Mouse (Mus musculus) cerebellum, postnatal 4 days (tissue): ENCODE data around the gene Sipa1l3.

Source experiments
- DNase-seq, 2 experiments: peaks; one replicate each; pipeline ENCODE4 v3.0.0; 2022; ENCODE audit warnings: low spot score in 2 of 2, mixed read lengths in 1 of 2

Sipa1l3 gene

DNA sequence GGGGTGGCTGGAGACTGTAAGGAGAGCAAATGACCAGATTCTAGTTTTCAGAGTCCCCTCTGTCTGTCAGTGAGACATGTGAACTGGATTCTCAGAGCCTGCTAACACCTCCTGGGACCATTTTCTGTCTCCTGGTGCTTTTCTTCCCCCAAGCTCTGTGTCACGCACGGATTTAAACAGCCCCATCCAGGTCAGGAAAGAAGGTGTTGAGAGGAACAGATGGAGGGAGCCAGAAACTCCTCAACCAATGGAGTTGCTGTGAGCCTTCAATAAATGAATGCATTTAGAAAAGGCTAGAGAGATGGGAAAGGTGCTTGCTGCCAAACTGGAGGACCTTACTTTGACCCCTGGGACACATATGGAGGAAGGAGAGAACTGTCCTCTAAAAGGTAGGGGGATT, 180.7 kb downstream of the Sipa1l3 start:
- DNase-seq: no peak

DNA sequence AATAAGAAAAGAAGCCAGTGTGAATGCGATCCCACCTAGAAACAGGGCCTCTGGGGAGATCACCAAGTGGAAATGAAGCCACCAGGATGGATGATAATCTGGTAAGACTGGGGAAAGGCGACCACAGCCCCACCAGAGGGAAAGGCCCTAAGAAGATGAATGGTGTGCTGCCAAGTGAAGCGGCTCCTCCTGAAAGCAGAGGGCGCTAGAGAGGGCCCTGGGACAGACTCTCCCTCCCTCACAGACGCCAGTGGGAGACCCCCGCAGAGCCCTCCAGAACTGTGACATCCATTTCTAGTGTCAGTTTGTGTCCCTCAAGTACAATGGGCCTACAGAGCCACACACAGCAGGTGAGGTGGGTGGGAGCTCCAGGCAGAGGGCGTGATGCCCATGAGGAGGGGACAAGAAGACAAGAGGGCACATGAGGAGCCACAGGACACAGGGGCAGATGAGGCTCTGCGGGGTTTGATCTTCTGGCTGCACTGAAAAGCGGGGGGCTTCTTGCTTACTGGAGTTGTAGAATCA, 181.6 kb downstream of the Sipa1l3 start:
- DNase-seq: no peak

DNA sequence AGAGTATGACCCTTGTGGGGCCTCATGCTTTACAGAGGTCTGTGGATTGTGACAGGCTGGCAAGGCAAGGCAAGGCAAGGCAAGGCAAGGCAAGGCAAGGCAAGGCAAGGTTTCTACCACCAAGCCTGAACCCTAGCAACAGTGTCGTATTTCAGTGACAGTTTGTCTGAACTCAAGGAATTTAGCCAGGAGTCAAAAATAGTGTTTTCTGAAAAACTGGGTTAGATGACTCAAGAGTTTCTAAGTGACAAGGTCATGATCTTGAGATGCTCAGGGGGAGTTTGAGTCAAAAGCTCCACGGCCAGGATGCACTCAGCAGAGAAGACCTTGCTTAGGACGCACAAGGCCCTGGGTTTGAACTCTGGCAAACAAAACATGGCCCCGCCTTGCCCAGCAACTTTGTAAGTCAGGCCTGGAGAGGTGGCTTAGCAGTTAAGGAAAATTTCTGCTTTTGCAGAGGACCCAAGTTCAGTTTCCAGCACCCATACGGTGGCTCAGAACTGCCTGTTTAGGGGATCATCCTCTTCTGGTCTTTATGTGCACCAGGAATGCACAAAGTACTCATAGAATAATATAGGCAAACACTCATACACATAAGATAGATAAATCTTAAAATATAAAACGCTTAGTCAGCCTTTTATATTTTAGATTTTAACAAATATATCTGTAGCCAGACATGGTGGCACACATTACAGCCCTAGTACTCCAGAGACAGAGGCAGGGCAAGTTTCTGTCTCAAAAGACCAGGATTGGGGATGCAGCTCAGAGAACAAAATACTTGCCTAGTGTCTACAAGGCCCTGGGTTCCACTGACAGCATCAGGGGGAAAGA, 182.4 kb downstream of the Sipa1l3 start:
- no peak for DNase-seq

DNA sequence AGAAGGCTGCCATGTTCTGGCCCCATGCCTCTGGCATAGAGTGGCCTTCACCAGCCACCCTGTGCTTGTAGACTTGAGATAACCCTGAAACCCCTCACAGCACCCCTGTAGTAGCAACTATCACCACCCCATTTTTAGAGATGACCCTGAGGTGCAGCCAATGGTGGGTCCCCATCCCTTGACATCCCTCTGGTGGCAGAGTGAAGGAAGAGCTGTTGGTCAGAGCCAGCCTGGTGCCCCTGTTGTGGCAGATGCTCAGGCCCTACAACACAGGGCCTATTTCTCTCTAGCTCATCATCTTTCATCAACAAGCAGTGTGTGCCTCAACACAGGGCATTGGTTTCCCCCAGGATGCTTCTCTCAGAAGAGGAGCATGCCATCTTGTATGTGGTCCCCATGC, 183.2 kb downstream of the Sipa1l3 start:
- no peak for DNase-seq

DNA sequence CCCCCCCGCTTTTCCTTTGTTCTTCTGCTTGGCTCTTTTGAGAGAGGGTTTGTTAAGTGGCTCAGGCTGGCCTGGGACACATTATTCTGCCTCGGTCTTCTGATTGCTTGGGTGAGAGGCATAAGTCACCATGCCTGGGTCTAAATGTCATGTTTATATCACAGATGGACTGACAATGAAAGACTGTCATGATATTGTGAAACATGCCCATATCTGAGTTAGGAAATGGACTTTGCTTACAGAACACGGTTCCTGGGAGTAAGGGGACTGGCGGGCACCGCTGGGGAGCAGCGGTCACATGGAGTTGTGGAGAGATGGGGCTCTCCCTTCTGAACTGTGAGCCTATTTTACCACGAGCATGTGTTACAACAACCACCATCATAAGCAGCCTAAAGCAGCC, 184.3 kb downstream of the Sipa1l3 start:
- DNase-seq: no peak

DNA sequence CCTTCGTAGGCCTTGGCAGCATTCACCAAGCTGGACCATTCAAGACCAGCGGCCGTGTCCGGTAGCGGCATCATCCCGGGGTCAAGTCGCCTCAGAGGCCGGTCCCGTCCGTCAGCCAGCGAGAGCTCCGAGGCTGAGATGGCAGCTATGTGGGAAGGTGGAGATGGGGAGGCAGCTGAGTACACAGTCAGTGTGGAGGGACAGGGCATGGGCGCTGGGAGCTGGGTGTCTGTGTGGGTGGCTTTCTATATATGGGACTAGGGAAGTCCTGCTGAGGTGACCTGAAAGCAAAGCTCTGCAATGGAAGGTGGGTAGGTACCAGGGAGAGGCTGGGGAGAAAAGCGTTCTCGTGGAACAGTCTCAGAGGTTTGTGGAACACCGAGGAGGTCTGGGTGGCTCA, 189.5 kb downstream of the Sipa1l3 start:
- no peak for DNase-seq

DNA sequence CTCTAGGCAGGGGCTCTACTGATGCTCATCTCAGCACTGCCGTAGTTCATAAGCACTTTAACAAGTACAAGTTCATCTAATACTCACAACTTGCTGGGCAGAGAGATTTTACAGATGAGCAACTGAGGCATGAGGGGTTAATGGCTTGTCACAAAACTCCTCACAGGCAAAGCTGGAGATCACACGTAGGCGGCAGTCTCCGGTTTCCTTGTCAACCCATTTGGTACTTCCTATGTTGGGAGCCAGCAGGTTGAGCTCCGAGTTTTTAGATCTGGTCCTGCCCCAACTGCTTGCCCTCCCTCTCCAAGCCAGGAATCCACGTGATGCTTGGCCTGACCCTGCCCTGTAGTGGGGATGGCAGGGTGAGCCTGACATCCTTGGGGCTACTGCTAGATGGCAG, 191.4 kb downstream of the Sipa1l3 start:
- no peak for DNase-seq

DNA sequence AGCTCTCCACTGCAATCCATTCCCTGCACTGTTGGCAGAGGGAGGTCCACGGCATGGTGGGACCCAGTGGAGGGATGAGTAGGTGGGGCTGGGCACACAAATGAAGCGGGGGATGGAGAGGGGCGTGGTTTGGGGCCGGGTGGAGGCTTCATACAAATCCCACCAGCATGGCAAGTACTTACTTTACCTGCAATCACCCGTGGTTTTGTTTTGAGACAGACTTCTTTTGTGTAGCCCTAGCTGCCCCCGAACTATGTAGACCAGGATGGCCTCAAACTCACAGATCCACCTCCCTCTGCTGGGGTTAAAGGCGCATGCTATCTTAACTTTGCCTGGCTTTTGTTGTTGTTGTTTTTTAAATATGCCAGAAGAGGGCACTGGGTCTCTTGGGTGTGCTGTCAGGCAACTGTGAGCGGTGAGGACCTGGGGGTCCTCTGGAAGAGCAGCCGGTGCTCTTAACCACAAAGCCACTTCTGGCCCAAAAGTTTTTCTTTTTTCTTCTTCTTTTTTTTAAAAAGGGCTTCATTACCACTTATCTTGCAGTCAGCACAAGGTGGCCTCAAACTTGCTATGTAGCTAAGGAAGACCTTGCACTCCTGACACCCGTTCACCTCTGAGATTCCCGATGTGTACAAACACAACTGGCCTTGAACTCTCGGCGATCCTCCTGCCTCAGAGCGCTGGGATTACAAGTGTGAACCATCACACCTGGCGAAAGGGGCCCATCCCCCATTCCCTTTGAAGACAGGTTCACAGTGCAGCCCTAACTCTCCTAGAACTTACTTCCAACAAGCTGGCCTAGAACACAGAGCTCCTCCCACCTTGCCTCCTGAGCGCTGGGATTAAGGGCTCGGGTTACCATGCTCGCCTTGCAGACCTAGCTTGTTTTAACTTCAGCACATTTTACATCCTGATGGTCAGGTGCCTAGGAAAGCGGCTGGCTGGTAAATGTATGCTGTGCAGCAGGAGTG, 198.8 kb downstream of the Sipa1l3 start:
- no peak for DNase-seq

DNA sequence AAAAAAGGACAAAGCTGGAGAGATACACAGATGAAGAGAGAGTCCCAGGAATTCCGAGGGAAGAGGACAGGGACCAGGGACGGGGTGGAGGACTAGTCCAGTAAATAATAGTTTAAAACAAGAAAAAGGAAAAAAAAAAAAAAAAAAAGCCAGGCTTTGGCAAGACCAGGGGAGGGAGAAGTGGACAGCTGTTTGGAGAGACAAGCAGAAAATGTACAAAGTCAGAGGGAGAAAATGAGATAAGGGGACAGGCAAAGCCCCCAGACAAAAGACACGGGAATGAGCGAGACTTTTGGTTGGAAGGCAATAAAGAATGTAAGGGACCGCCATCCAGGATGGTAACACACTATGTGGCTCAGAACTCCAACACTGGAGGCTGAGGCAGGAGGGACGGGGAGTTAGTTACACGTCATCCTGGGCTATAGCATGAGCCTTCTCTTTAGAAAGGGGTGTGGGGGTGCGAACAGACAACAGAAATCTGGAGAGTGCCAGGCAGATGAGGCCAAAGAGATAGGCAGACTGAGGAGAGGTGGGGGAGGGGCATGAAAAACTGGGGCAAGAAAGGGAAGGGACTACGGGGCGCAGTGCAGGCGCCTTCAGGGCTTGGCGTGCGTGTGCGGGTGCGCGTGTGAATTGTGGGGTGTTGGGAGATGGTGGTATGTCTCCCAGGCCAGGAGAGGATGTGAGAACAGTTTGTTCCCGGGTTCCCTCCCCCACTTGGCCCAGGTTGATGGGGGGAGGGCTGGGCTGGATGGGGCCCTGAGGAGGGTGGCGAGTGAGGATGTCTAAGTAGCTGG, 200.1 kb downstream of the Sipa1l3 start:
- no peak for DNase-seq

DNA sequence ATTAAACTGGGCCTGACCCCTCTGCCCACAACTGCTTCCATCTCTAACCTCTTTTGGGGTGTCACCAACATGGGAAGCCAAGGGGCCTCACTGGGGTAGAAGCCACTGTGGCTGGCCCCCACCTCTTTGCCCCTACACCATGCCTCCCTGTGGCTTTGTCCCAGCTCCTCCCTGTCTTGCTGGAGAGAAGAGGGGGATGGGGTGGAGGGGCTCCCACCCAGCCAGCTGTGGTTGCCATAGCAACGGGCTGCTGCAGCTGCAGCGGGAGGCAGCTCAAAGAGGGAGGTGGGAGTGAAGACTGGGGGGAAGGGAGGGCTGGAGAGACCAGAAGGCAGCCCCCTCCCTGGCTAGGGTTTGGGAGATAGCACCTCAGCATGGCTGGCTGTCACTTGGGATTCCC, 200.9 kb downstream of the Sipa1l3 start:
- DNase-seq: peak in 1 of 2 experiments; percentile 63

DNA sequence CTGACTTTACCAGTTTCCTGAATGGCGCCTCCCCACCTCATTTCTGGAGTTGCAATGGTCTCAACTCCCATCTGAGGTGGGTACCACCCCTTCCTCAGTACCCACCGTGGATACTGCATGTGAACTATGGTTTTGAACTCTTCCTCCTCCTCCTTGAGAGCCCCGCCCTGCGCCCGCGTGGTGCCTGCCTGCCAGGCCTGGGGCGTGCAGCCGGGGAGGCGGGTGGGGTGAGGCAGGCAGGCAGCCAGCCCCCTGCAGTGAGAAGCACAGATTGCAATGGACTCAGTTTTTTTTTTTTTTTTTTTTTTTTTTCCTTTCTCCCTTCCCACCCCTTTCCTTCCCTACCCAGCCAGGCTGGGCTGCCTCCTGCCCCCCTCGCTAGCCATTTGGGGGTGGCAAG, 201.5 kb downstream of the Sipa1l3 start:
- peak in 1 of 2 experiments; percentile 67 for DNase-seq

DNA sequence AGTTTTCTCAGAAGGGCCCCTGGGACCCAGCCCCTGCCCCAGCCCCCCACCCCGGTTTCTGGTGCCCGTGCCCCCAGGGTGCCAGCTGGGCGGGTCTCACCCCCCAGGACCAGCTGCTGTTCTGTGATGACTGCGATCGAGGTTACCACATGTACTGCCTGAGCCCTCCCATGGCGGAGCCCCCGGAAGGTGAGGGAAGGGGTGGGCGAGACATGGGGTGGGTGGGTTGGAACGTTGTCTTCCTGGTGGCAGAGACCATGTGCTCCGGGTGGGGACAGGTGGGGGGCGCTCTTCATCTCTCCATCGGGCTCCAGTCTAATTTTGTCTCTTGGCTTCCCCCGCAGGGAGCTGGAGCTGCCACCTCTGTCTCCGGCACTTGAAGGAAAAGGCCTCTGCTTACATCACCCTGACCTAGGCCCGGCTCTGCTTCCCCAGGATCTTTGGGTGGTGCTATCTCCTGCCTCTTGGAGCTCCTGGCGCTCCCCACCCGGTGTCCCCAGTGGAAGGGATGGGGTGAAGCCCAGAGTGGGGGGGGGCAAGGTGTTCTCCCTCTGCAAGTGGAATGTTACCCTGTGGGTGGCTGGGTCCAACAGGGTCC, 202.2 kb downstream of the Sipa1l3 start:
- DNase-seq: no peak

DNA sequence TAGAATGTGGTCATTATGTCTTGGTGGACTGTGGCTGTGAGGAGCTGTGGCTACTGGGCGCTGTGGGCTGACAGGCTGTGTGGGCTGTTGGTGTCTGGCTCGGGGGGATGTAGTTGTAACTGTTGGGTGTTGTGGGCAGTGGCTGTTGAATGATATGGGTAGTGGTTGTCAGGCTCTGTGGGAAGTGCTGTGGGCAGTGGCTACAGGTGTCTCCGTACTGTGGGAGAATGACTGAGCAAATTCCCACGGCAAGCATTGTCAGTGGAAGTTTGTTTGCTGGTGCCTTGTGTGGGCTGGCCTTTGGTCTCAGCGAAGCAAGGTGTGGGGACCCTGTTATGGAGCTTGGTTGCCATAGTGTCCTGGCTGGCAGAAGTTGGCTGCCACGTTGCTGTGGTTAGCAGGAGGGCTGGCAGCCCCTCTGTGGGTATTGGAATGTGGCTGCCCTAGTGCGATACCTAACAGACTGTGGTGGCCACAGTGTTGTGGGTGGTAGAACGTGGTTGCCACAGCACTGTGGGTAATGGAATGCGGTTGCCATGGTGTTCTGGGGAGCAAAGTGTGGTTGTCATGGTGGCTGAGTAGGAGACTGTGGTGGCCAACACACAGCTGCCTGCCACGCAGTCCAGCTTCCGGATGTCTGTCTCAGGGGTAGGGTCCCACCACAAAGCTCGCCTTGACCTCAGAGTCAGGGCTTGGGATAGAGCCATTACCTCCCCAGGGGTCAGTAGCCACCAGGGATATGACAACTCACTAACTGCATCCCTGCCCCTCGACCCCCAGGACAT, 203.4 kb downstream of the Sipa1l3 start:
- no peak for DNase-seq

DNA sequence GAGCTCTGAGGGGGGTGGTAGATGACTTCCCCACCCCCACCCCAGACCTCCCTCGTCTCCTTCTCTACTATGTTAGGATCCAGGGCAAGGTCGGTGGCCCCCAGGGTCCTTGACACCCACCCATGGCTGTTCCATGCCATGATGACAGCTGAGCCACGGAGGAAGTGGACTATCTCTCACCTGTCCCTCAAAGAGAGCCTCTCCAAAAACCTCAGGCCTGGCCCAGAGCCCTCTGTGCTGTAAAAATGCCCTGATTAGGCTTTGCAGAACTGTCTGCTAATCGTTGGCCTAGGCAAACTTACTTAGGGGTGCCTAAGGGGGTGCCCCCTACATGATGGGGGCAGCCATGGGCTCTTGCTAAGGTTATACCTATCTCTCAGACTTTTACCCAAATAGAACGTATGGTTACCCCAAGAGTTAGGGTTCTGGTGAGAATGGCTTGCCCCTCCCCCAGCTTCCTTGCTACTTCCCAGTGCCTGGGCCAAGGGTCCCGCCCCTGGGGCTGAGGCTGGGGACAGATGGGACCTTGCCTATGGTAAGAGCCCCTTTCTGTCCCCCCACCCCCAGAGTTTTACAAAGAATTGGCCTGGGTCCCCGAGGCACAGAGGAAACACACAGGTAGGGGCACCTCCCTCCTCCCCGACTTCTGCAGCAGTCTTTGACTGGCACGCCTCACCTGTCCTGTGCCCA, 204.7 kb downstream of the Sipa1l3 start:
- DNase-seq: no peak

DNA sequence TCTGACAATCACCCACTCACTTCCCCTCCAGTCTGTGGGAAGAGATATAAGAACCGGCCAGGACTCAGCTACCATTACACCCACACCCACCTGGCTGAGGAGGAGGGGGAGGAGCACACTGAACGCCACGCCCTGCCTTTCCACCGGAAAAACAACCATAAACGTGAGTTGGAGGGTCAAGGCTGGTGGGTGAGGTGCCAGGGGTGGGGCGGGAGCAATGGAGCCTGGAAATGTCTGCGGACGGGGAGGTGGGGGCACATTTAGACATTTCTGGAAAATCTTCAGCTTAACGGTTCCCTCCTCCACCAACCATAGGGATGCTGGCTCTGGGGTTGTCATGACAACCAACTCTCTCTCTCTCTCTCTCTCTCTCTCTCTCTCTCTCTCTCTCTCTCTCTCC, 205.4 kb downstream of the Sipa1l3 start:
- no peak for DNase-seq

DNA sequence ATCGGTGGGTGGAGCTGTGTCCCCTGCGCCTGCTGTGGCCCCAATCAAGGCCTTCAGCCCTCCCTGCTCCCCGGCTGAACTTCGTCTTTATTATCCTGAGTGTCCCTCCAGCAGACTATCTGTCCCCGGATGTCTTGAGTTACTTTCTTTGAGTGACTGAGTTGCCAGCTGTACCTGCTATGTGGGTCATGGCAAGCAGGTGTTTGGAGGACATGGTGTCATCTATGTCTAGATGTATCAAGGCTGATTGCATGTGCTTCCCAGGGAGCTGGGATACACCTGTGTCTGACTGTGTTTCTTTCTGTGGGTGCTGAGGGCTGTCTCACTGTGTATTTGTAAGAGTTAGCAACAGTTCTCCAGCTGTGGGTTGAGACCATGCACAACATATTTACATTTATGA, 208.7 kb downstream of the Sipa1l3 start:
- DNase-seq: no peak

DNA sequence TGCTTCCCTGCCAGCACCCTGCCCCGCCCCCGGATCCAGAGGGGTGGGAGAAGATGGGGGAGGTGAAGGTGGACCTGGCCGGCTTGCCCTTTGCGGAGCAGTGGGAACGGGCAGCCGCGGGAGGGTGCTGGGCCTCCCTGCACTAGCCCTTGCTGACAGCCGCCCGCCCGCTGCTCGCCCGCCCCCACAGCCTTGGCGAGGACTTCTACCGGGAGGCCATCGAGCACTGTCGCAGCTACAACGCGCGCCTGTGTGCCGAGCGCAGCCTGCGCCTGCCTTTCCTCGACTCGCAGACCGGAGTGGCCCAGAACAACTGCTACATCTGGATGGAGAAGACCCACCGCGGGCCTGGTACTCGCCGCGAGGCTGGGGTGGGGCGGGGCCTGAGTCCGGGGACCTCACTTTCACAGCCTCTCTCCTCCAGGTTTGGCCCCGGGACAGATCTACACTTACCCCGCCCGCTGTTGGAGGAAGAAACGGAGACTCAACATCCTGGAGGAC, 209.2 kb downstream of the Sipa1l3 start:
- DNase-seq: no peak

DNA sequence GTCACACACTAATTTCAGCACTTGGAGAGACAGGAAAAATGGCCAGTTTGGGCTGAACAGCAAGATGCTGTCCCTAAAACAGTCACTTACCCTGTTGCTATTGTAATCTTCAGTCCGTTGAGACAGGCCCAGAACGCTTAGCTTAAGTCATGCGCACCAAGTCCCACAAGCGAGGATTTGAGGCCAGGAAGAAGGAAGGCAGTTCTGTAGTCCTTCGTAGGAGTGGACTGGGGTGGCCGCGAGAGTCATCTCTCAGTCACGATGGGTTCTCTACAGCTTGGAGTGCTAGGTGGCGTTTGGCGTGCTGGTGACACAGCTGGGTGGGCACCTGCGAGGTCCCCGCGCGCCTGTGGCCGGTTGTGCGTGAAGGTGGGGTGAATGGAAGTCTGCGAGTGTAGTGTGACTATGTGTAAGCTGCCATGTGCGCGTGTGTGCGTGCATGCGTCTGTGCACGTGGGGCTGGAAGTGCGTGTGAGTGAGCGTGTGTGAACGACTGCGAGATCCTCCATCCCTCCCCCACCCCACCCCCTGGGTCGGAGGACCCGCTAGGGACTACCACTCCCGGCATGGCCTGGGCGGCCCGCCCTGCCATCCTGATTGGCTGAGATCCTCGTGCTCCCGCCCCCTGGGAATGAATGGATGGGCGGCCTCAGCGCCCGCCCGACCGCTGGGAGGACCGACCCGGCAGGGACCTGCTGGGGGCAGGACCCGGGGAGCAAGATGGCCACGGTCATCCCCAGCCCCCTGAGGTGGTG, 210.9 kb downstream of the Sipa1l3 start:
- DNase-seq: peak; percentile 86 to 92

DNA sequence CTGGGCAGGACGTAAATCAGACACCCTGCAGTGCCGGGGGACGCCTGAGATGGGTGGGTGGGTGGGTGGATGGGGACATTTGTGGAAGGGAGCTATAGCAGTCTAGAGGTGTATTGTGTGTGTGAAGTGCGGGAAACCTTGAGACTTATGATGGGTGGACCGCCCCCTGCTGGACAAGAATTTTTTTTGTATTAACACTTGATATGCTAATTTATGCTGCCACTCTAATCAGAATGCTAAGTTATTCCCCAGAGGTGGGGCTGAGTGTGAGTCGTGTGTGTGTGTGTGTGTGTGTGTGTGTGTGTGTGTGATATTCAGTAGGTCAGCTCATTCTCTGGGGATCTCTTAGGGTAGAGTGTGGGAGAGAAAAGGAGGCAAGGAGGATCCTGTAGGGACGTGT, 211.8 kb downstream of the Sipa1l3 start:
- DNase-seq: peak in 1 of 2 experiments; percentile 53
